Mouse (Mus musculus) intestine, embryonic 14.5 days (tissue): ENCODE measurements around the gene St8sia1. TPM values are rescaled to one million over a fixed set of nuclear protein-coding genes. Genes with fewer than 3 reads are reported as not detected.

ENCODE experiments used
- ATAC-seq: fragments of 200-750 bp; cut with Nextera tagmentation; replicated peaks from 2 replicates; pipeline ENCODE4 v1.8.0; 2017; ENCODE audit warnings: low read depth, moderate number of reproducible peaks, moderate TSS enrichment, moderate library complexity; ENCODE audit not compliant: low FRiP score, low TSS enrichment
- DNase-seq: peaks from one replicate; pipeline ENCODE4 v3.0.0-alpha.2; 2018; ENCODE audit warnings: low spot score
- H3K27ac ChIP-seq: fragments of 300-500 bp; sonication (generic); 2 replicates; pipeline ENCODE4 v1.5.1; 2014; ENCODE audit warnings: low read depth, mild to moderate bottlenecking, control low read depth
- H3K27me3 ChIP-seq: fragments of 300-500 bp; sonication (generic); replicated peaks from 2 replicates; pipeline ENCODE4 v1.6.1; 2014; ENCODE audit warnings: low read length, control low read depth; ENCODE audit not compliant: control insufficient read depth, insufficient read depth
- H3K36me3 ChIP-seq: fragments of 300-500 bp; sonication (generic); 2 replicates; pipeline ENCODE4 v1.6.1; 2014; ENCODE audit warnings: low read length, control low read depth; ENCODE audit not compliant: control insufficient read depth, insufficient read depth
- H3K4me1 ChIP-seq: fragments of 300-500 bp; sonication (generic); replicated peaks from 2 replicates; pipeline ENCODE4 v1.6.1; 2014; ENCODE audit warnings: low read length, control low read depth, mixed read lengths; ENCODE audit not compliant: control insufficient read depth, insufficient read depth
- H3K4me2 ChIP-seq: fragments of 300-500 bp; sonication (generic); 2 replicates; pipeline ENCODE4 v1.6.1; 2014; ENCODE audit warnings: low read length
- H3K4me3 ChIP-seq: fragments of 300-500 bp; sonication (generic); 2 replicates; pipeline ENCODE4 v1.5.1; 2014; ENCODE audit warnings: low read depth, low read length, control low read depth, mixed read lengths
- H3K9ac ChIP-seq: fragments of 300-500 bp; sonication (generic); 2 replicates; pipeline ENCODE4 v1.6.1; 2014; ENCODE audit warnings: mild to moderate bottlenecking, low read length
- H3K9me3 ChIP-seq: fragments of 300-500 bp; sonication (generic); 2 replicates; pipeline ENCODE4 v1.6.1; 2016; ENCODE audit warnings: low read length, control low read depth; ENCODE audit not compliant: control insufficient read depth
- WGBS: fragments of 180-500 bp; shearing (Covaris S2); extraction: QIAGEN DNeasy Blood & Tissue Kit; methylation state at CpG from one replicate; pipeline ENCODE4 v1.1.7; 2014; 5-methylcytosine and 5-hydroxymethylcytosine counted together
- polyA plus RNA-seq: library from polyadenylated mRNA; unstranded; fragments of >200 nt; fragmentation: Nextera tagmentation; extraction: Ambion mirVana; gene quantifications from 2 replicates; pipeline ENCODE4 v1.2.1, GENCODE M21; 2014

Gene St8sia1
- polyA plus RNA-seq, 1 experiment from 2014 or later, result 1.8 TPM

DNA sequence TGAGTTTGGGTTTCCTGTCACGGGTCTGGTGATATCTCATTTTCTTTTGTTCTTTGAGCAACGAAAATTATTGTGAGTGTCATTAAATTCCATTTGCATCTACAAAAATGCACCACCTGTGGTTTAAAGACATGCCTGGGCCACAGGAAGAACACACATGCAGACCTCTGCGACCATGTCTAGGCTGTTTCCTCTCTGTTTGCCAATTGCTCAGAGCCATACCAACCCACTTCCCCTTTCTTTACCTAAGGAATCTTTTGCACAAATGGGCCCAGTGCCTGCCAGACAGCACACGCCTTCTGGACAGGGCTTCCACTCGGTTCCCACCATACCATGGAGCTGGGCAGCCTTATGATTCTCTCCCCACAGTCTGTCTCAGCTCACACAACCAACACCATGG, 48.8 kb downstream of the St8sia1 start:
- Histone ChIP-seq H3K4me1 (no peaks in the 10 kb centered on the region), H3K9me3 (no peaks in the 10 kb centered on the region), H3K9ac (no peak overlapping the region), H3K4me3 (no peak overlapping the region), H3K4me2 (no peak overlapping the region), H3K27ac (no peak overlapping the region), H3K36me3 (no peaks in the 10 kb centered on the region), H3K27me3 (no peaks in the 10 kb centered on the region)
- DNase-seq (no peak), ATAC-seq (no peak)
- 73% methylated on average over 5 of the region's 5 CpGs for WGBS

DNA sequence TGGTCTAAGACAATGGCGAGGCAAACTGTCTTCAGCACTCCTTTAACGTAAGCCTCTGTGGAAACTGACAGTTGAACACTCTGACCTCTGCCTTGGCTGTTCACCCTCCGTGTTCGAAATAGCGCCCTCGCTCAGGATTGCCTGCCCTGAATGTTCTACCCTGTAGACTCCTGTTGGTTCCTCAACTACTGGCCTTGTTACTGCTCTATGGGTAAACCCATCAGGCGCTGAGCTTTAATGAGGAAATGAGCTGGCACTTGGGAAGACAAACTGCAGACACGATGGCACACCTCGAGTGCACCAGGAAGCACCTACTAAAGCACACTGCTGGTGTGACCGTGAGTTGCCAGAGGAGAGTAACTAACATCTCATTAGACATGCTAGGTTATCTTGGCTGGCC, 49.6 kb downstream of the St8sia1 start:
- H3K27ac ChIP-seq, result no peak overlapping the region
- no peaks in the 10 kb centered on the region for H3K9me3 ChIP-seq
- ATAC-seq (no peak), DNase-seq (no peak)
- 89% methylated on average over 10 of the region's 10 CpGs for WGBS
- no peaks in the 10 kb centered on the region for H3K27me3 ChIP-seq
- H3K4me3 ChIP-seq, result no peak overlapping the region
- H3K4me1 ChIP-seq, result no peaks in the 10 kb centered on the region
- no peaks in the 10 kb centered on the region for H3K36me3 ChIP-seq
- H3K9ac ChIP-seq, result no peak overlapping the region
- no peak overlapping the region for H3K4me2 ChIP-seq

- H3K9ac ChIP-seq, result no peak overlapping the region
- no peak overlapping the region for H3K4me2 ChIP-seq
- H3K36me3 ChIP-seq, result no peaks in the 10 kb centered on the region
- no peaks in the 10 kb centered on the region for H3K4me1 ChIP-seq
- ATAC-seq (no peak), DNase-seq (no peak)
- no peaks in the 10 kb centered on the region for H3K9me3 ChIP-seq
- WGBS, result 94% methylated on average over 3 of the region's 3 CpGs
- H3K27me3 ChIP-seq, result no peaks in the 10 kb centered on the region
- H3K27ac ChIP-seq, result no peak overlapping the region
- H3K4me3 ChIP-seq, result no peak overlapping the region
These were observed 53.0 kb downstream of the St8sia1 start for GRCm38 (mm10) chr6:142911263-142911662.

DNA sequence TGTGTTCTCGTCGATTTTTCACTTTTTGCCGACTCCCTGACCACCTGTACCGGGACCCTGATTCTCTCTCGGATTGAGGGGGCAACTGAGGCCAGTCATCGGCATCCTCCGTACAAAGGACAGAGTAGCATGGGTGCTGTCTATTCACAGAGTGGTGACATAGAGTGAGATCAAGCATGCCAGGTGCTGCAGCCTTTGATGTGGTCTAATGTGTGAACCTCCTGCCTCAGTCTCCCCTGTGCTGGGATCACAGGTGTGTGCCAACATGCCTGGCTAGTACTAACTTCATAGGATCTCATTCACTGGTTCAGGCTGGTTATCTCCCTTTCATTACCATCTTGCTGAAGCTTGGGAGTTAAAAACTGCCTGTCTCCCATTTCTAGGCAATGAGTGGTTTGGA, 53.5 kb downstream of the St8sia1 start:
- H3K9ac ChIP-seq, result no peak overlapping the region
- no peak overlapping the region for H3K4me2 ChIP-seq
- H3K4me3 ChIP-seq, result no peak overlapping the region
- no peaks in the 10 kb centered on the region for H3K4me1 ChIP-seq
- DNase-seq (no peak), ATAC-seq (no peak)
- no peak overlapping the region for H3K27ac ChIP-seq
- H3K9me3 ChIP-seq, result no peaks in the 10 kb centered on the region
- no peaks in the 10 kb centered on the region for H3K27me3 ChIP-seq
- H3K36me3 ChIP-seq, result no peaks in the 10 kb centered on the region
- WGBS, result 92% methylated on average over 7 of the region's 7 CpGs

DNA sequence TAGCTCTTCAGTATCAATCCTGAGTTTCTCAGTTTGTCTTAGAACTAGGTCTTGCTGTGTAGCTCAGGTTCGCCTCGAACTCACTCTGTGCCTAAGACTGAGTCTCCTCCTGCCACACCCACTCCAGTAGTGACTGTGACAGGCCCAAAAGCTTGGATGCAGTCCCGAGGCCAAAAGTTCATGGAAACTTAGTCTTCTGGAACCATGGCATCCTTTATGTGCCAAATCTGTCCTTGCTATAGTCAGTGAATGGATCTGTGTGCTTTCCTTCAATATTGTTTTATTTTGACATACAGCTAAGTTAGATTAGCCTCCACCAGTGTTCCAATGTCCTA, 54.5 kb downstream of the St8sia1 start:
- H3K27ac ChIP-seq, result no peak overlapping the region
- H3K4me1 ChIP-seq, result no peaks in the 10 kb centered on the region
- no peaks in the 10 kb centered on the region for H3K9me3 ChIP-seq
- no peaks in the 10 kb centered on the region for H3K27me3 ChIP-seq
- no peak overlapping the region for H3K9ac ChIP-seq
- H3K4me2 ChIP-seq, result no peak overlapping the region
- 92% methylated on average over 3 of the region's 3 CpGs for WGBS
- H3K36me3 ChIP-seq, result no peaks in the 10 kb centered on the region
- no peak overlapping the region for H3K4me3 ChIP-seq
- ATAC-seq (no peak), DNase-seq (no peak)

DNA sequence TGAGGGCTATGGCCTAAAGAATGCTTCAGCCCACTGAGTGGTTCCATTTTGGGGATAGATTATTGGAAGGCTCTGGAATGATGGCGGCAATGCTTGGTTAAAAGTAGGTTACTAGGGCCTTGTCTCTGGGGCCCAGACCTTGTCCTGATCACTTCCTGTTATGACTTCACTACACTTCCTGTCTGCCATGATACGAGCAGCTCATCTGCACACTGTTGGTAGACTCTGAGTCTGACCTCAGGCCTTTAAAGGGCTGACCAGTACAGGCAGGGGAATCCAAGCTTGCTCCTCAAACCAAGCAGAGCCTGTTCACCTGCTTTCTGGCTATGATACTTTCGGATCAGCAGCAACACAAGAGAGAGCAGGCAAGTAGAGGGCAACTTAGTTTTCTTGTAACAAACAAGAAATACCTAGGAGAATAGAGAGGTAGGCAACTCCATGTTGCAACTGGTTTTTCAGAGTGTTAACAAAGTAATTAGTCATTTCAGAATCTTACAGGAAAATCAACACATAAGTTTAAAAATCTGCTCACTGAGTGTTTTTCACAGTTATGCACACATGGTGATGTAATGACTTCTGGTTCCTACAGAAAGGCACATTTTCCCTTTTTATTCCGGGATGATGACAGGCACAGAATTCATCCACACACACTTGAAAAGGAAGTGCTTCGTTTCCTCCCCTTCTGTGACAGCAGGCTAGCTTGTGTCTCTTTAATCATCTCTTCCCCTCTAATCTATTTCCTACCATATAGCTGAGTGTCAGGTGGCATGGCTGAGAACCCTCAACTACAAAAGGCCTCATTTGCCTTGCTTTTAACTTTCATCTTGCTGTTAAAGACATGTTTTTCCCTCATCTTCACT, 55.1 kb downstream of the St8sia1 start:
- WGBS, result 60% methylated on average over 5 of the region's 5 CpGs
- Histone ChIP-seq H3K4me3 (no peak overlapping the region), H3K4me2 (no peak overlapping the region), H3K4me1 (no peaks in the 10 kb centered on the region), H3K27ac (no peak overlapping the region), H3K9me3 (no peaks in the 10 kb centered on the region), H3K36me3 (no peaks in the 10 kb centered on the region), H3K9ac (no peak overlapping the region), H3K27me3 (no peaks in the 10 kb centered on the region)
- ATAC-seq (no peak), DNase-seq (no peak)

- 91% methylated on average over 3 of the region's 3 CpGs for WGBS
- no peak for ATAC-seq
These were observed 55.8 kb downstream of the St8sia1 start for GRCm38 (mm10) chr6:142908412-142908811.

GRCm38 (mm10) chr6:142895371-142895770, 68.9 kb downstream of the St8sia1 start:
- H3K36me3 ChIP-seq, result no peaks in the 10 kb centered on the region
- ATAC-seq (no peak), DNase-seq (no peak)
- no peak overlapping the region for H3K27ac ChIP-seq
- no peak overlapping the region for H3K4me3 ChIP-seq
- no peaks in the 10 kb centered on the region for H3K27me3 ChIP-seq
- WGBS, result 87% methylated on average over 3 of the region's 3 CpGs
- no peaks in the 10 kb centered on the region for H3K9me3 ChIP-seq
- H3K4me2 ChIP-seq, result no peak overlapping the region
- H3K9ac ChIP-seq, result no peak overlapping the region
- no peaks in the 10 kb centered on the region; the same call in 1 of the 2 replicates for H3K4me1 ChIP-seq

More at GRCm38 (mm10) chr6:142908412-142908811, 55.8 kb downstream of the St8sia1 start:
- H3K4me2 ChIP-seq, result no peak overlapping the region
- no peaks in the 10 kb centered on the region for H3K9me3 ChIP-seq
- no peaks in the 10 kb centered on the region for H3K27me3 ChIP-seq
- H3K27ac ChIP-seq, result no peak overlapping the region
- H3K4me1 ChIP-seq, result no peaks in the 10 kb centered on the region
- no peak overlapping the region for H3K9ac ChIP-seq
- H3K4me3 ChIP-seq, result no peak overlapping the region
- no peaks in the 10 kb centered on the region for H3K36me3 ChIP-seq
- DNase-seq, result no peak

DNA sequence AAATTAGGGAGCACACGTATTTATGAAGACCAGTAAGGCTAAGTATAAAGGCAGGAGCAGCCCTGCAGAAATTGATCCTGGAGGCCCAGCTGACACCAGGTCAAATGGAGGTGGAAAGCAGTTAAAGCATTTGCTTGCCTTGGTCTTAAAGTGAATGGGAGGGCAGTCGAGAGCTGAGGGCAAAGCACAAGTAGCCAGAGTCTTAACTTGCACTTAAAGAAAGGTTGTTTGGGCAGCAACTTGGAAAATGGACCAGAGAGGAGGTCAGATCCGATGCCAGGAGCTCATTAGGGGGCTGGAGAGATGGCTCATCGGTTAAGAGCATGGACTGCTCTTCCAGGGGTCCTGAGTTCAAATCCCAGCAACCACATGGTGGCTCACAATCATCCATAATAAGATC, 70.5 kb downstream of the St8sia1 start:
- 80% methylated on average over 4 of the region's 4 CpGs for WGBS
- Histone ChIP-seq H3K4me1 (no peaks in the 10 kb centered on the region; the same call in 1 of the 2 replicates), H3K27ac (no peak overlapping the region), H3K4me2 (no peak overlapping the region), H3K36me3 (no peaks in the 10 kb centered on the region), H3K4me3 (no peak overlapping the region), H3K9me3 (no peaks in the 10 kb centered on the region), H3K27me3 (no peaks in the 10 kb centered on the region), H3K9ac (no peak overlapping the region)
- no peak for DNase-seq
- no peak for ATAC-seq
